Mouse (Mus musculus) gonadal fat pad, adult 2 months (tissue): Measurements from ENCODE around the gene Psmd3. TPM values are rescaled to one million over a fixed set of nuclear protein-coding genes. Genes with fewer than 3 reads are reported as not detected.

Source experiments
- DNase-seq: peaks from one replicate; pipeline ENCODE4 v3.0.0-alpha.2; 2012; ENCODE audit warnings: low read depth
- polyA plus RNA-seq: library from polyadenylated mRNA; depleted of rRNA; stranded (reverse); fragments of >200 nt; gene quantifications from 2 replicates; pipeline ENCODE4 v1.2.3, GENCODE M21; 2012; rRNA removed

Gene Psmd3
- polyA plus RNA-seq, 1 experiment = 186 TPM

GRCm38 (mm10) chr11:98744456-98745019 lies 62.2 kb downstream of the Psmd3 start:
- DNase-seq = no peak

Other genes starting within 250 kb of the Psmd3 start
- 217 and 228 TPM in 2 replicates for gene Mien1, start 243.6 kb upstream of the Psmd3 start, polyA plus RNA-seq
- 54.7 and 54.8 TPM in 2 replicates for gene Grb7, start 236.2 kb upstream of the Psmd3 start, polyA plus RNA-seq
- 0.82 and 0.98 TPM in 2 replicates for gene Ikzf3, start 136.5 kb upstream of the Psmd3 start, polyA plus RNA-seq
- gene Zpbp2, start 131.5 kb upstream of the Psmd3 start, polyA plus RNA-seq = 0.47 and 1.1 TPM in 2 replicates
- gene Ormdl3, start 95.2 kb upstream of the Psmd3 start, polyA plus RNA-seq = 161 and 192 TPM in 2 replicates
- gene Lrrc3c, start 84.3 kb upstream of the Psmd3 start, polyA plus RNA-seq = not detected in 2 replicates
- gene Gm12355, start 56.9 kb upstream of the Psmd3 start, polyA plus RNA-seq = not detected in 2 replicates
- not detected in 2 replicates for gene Gsdma3, start 56.2 kb upstream of the Psmd3 start, polyA plus RNA-seq
- not detected in 2 replicates for gene Gsdma2, start 35.8 kb upstream of the Psmd3 start, polyA plus RNA-seq
- gene Gsdma, start 18.2 kb upstream of the Psmd3 start, polyA plus RNA-seq = 0.05 and 0.09 TPM in 2 replicates
- gene Csf3, start 18.7 kb downstream of the Psmd3 start, polyA plus RNA-seq = 1.1 and 2.8 TPM in 2 replicates
- 77.3 and 78.0 TPM in 2 replicates for gene Med24, start 46.9 kb downstream of the Psmd3 start, polyA plus RNA-seq
- gene Thra, start 58.1 kb downstream of the Psmd3 start, polyA plus RNA-seq = 73.1 and 89.0 TPM in 2 replicates
- gene Nr1d1, start 92.8 kb downstream of the Psmd3 start, polyA plus RNA-seq = 76.6 and 109 TPM in 2 replicates
- gene Msl1, start 113.0 kb downstream of the Psmd3 start, polyA plus RNA-seq = 25.4 and 37.2 TPM in 2 replicates
- 22.5 and 22.8 TPM in 2 replicates for gene Casc3, start 122.4 kb downstream of the Psmd3 start, polyA plus RNA-seq
- 4.0 and 4.9 TPM in 2 replicates for gene Rapgefl1, start 154.2 kb downstream of the Psmd3 start, polyA plus RNA-seq
- gene Wipf2, start 181.1 kb downstream of the Psmd3 start, polyA plus RNA-seq = 6.2 and 7.8 TPM in 2 replicates
- 0.35 and 0.56 TPM in 2 replicates for gene Cdc6, start 225.2 kb downstream of the Psmd3 start, polyA plus RNA-seq
- 17.0 and 24.3 TPM in 2 replicates for gene Rara, start 245.3 kb downstream of the Psmd3 start, polyA plus RNA-seq